Mouse (Mus musculus): ENCODE measurements around the gene Slc26a3. TPM values are rescaled to one million over a fixed set of nuclear protein-coding genes. Genes with fewer than 3 reads are reported as not detected.

Slc26a3 gene
- total RNA-seq (2023) = not detected in 4 replicates

DNA sequence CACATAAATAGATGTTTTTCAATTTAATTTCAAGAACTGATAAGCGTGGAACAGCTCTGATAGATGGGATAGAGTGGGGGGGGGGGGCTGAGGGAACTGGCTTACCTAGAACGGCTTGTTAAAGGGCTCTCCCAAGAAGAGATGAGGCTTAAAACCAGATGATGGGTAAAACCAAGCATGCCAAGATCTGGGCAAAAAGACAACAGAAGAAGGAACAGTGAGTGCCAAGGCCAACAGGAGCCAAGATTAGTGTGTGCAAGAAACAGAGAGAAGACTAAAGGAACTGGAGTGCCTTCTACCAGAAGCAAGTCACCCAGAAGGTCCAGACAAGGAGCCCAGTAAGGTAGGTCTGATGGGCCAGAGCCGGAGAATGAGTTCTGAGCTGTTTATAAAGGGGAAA lies at the start of gene Slc26a3:
Slc26a3 (plus strand) TSS at position 301 of the 400 bp plus-strand sequence.

GRCm38 (mm10) chr12:31350944-31351928 lies 39.4 kb upstream of the Slc26a3 start, which contains the start of gene Dld:
Gene Dld, minus strand, starts transcription at chr12:31351453.

GRCm38 (mm10) chr12:31499314-31500131 lies 108.9 kb downstream of the Slc26a3 start, which contains the start of gene Cbll1:
Gene Cbll1, minus strand, starts transcription at chr12:31499616.

Other genes with a start within 250 kb of the Slc26a3 start
- gene Gm6993, start 150.1 kb upstream of the Slc26a3 start, total RNA-seq (2023) = not detected in 4 replicates
- gene Lamb1, start 125.6 kb upstream of the Slc26a3 start, total RNA-seq (2023) = 0.12 TPM in 1 of 4 replicates, not detected in the others
- gene Dld, start 39.4 kb upstream of the Slc26a3 start, total RNA-seq (2023) = 51.8 to 55.6 TPM (median 54.5 TPM) in 4 replicates
- 29.7 to 35.2 TPM (median 33.7 TPM) in 4 replicates for gene Cbll1, start 108.7 kb downstream of the Slc26a3 start, total RNA-seq (2023)
- not detected in 4 replicates for gene Slc26a4, start 169.1 kb downstream of the Slc26a3 start, total RNA-seq (2023)
- 28.1 to 38.1 TPM (median 31.8 TPM) in 4 replicates for gene Bcap29, start 243.8 kb downstream of the Slc26a3 start, total RNA-seq (2023)

Data from B cell, adult 62 days (primary cell).